Mouse (Mus musculus) liver, postnatal 0 days (tissue): ENCODE data around the gene Gucy2c.

Source experiments
- CTCF ChIP-seq: sonication (generic); IDR thresholded peaks from 2 replicates; pipeline ENCODE4 v1.5.1; 2016; ENCODE audit warnings: antibody characterized with exemption, low read depth
- EP300 ChIP-seq: IDR thresholded peaks from 2 replicates; pipeline ENCODE4 v1.6.1; 2016; ENCODE audit warnings: antibody characterized with exemption, low read depth, mild to moderate bottlenecking

DNA sequence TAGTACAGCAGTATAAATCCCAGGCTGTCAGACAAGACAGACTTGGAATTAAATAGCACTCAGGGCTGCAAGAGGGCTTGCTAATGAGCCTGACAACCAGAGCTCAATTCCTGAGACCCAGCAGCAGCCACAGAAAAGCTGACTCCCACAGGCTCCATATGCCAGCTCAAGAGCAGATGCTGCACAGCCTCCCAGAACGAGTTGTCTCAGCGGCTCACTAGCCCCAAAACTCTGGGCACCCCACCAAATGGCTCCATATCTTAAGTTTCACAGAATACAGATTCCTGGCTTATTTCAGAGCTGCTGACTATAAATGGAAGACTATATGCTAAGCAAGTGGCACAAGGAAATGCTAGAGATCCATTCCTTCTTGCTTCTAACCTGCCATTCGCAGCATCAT, 36.0 kb upstream of the Gucy2c start:
- TF ChIP-seq CTCF = no peak
- TF ChIP-seq EP300 = no peak
